Mouse (Mus musculus) c-Kit-positive CD71-positive TER-119-negative erythroid progenitor cells, embryonic 14.5 days (primary cell): ENCODE results near the gene Phf14.

Experiments used
- DNase-seq: peaks from one replicate; pipeline ENCODE4 v3.0.0-alpha.2; 2013; ENCODE audit warnings: low read depth

Phf14 gene

GRCm38 (mm10) chr6:12021480-12021879 is 113.9 kb downstream of the Phf14 start:
- no peak for DNase-seq

- peak; percentile 14 for DNase-seq
Measured at GRCm38 (mm10) chr6:12023395-12023794, 115.8 kb downstream of the Phf14 start.

GRCm38 (mm10) chr6:12026804-12027537 is 119.4 kb downstream of the Phf14 start:
- no peak for DNase-seq

DNA sequence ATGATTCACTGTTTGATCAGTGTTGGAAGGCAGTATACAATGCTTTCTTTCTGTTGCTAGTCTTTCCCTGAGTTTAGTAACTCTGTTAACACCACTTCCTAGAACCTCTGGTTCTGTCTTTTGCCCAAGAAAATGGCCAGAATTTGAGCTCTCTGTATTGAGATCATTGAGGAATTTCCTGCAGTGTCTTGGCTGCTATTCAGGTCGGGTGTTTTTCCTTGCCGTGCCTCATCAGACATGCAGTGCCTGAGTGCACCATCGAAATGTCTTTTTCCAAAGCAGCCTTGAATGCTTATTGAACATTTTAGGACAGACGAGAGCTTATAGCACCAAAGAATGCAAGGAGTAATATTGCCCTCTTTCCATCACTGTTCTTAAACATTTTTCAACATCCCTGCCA is 127.0 kb downstream of the Phf14 start:
- DNase-seq: no peak

- no peak for DNase-seq
Measured at GRCm38 (mm10) chr6:12038268-12038667, 130.7 kb downstream of the Phf14 start.

GRCm38 (mm10) chr6:12052884-12053283 is 145.3 kb downstream of the Phf14 start:
- no peak for DNase-seq

GRCm38 (mm10) chr6:12054149-12054548 is 146.5 kb downstream of the Phf14 start:
- no peak for DNase-seq

- DNase-seq: no peak
Measured at GRCm38 (mm10) chr6:12058717-12059116, 151.1 kb downstream of the Phf14 start.

GRCm38 (mm10) chr6:12059971-12060370 is 152.4 kb downstream of the Phf14 start:
- DNase-seq: no peak

GRCm38 (mm10) chr6:12060452-12061140 is 153.0 kb downstream of the Phf14 start:
- DNase-seq: no peak

DNA sequence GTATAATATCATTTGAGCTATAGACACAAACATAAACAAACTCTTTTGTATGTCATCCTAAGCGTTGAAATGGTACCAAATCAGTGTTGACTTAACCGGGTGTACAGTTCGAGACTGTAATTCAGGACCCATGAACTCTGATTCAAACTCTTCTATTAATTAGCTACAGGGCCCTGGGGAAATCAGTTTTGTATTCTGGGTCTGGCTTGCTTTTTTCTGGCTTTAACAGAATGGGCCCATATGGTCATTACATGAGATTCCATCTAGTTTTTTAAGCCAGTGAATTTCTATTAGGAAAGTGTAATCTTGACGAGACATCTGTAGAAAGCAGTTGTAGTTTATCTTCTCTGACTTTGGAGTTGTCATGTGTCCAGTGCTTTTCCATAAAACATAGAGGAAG is 160.3 kb downstream of the Phf14 start:
- DNase-seq: no peak

GRCm38 (mm10) chr6:12069357-12069756 is 161.7 kb downstream of the Phf14 start:
- no peak for DNase-seq

- DNase-seq: no peak
Measured at GRCm38 (mm10) chr6:12074599-12074998, 167.0 kb downstream of the Phf14 start.

- DNase-seq: no peak
Measured at GRCm38 (mm10) chr6:12077338-12077737, 169.7 kb downstream of the Phf14 start.

- DNase-seq: no peak
Measured at GRCm38 (mm10) chr6:12077880-12078618, 170.4 kb downstream of the Phf14 start.

DNA sequence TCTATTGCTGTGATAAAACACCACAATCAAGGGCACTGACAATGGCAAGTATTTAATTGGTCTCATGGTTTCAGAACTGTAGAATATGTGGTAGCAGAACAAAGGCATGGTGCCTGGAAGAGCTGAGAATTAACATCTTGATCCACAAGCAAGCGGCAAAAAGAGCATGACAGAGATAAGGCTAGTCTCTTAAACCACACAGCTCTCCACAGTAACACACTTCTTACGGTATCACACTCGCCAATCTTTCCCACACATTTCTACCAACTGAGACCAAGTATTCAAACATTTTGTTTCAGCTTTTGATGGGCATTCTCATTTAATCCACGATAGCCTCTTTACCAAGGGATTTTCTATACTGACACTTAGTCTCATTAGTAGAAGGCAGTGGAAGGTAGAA is 171.7 kb downstream of the Phf14 start:
- DNase-seq: no peak

DNA sequence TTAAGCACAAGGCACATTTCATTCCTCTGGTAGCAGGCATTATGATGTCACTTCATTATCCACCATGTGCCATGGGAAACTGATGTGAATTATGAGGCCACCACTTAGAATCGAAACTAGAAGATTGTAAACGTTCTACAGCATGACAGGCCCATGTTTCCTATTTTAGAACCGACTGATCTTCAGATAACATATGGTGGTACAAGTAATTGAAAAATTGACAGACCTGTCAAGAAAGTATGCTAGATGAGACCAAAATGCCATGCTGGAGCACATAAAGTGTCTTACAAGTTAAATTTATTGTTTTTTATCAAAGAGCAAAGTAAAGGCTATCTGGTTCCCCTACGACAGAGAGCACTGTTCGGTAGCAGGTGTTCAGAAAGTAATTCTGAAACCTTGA is 172.8 kb downstream of the Phf14 start:
- DNase-seq: no peak

GRCm38 (mm10) chr6:12081722-12082121 is 174.1 kb downstream of the Phf14 start:
- no peak for DNase-seq

- DNase-seq: no peak
Measured at GRCm38 (mm10) chr6:12082125-12082524, 174.5 kb downstream of the Phf14 start.

DNA sequence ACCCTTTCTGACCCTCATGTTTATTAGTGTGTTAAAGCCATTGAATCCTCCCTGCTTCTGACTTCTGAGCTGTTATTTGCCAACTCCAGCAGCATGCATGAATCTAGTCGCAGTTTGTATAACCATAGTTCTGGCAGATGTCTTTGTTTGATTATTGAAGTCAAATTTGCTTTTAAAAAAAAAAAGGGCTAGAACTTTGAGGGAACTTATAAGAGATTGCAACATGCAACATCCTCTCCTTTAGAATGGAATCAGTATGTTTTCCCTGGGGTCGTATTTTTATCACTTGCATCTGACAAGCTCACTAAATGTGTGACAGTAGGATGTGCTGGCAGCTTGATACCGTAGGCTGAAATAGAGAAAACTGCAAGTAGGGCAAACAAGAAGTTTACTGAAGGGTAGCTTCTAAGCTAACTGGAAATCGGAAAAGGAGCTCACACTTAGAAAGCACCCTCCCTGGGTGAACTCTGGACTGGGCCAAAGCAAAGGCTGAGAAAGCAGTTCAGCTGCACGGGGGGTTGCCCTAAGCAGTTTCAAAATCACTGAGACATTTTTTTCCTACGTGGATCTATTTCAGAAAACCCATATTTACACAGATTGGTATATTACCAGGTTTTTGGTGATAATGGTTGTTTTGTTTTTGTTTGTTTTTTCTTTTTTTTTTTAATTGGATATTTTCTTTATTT is 175.1 kb downstream of the Phf14 start:
- no peak for DNase-seq

GRCm38 (mm10) chr6:12084721-12085120 is 177.1 kb downstream of the Phf14 start:
- no peak for DNase-seq

DNA sequence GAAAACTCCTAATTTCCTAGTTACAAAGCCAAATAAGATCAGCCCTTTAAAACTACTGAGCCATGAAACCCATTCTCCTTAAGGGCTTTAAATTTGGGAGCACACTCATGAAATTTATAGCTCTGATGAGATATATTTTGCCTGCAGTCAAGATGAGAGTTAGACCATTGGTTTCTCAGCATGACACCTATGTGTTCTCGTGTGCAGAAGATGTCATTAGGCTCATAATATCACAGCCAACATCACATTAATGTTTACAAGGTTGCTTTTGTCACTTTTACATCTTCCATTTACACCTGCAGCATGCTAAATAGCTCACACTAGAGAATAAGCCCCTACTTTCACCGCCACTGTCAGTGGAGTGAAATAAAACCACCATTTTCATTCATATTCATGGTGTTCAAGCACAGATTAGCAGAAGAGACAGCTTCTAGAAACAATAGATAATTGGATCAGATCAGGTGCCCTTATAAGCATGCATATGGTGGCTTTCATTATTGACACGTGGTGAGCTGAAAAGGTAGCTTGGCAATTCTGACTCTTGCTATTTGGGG is 181.9 kb downstream of the Phf14 start:
- no peak for DNase-seq
